Mouse (Mus musculus): ENCODE results near the gene Galr2. TPM values are rescaled to one million over a fixed set of nuclear protein-coding genes. Genes with fewer than 3 reads are reported as not detected.

The Galr2 gene
- total RNA-seq, 2 experiments from 2014 or later: not detected

- intact Hi-C loops (cut with DNase I): no loop called here
- DNase-seq: no peak
Observed at GRCm38 (mm10) chr11:116305423-116305822, 24.7 kb downstream of the Galr2 start.

GRCm38 (mm10) chr11:116306126-116306982 is 25.6 kb downstream of the Galr2 start:
- DNase-seq: peak; percentile 92
- intact Hi-C loops (cut with DNase I): loop anchor here (2.0 kb wide), 1 partner anchor 32 kb away; the partner anchor contains the start of gene Srp68

- intact Hi-C loops (cut with DNase I): loop anchor here (2.0 kb wide), 1 partner anchor 32 kb away; the partner anchor contains the start of gene Srp68
- no peak for DNase-seq
Observed at GRCm38 (mm10) chr11:116307019-116307725, 26.4 kb downstream of the Galr2 start, which contains the start of gene Exoc7. Gene Exoc7, minus strand, starts transcription at chr11:116307233.

GRCm38 (mm10) chr11:116307762-116308531 is 27.2 kb downstream of the Galr2 start:
- intact Hi-C loops (cut with DNase I): loop anchor here (2.0 kb wide), 1 partner anchor 33 kb away; the partner anchor contains the start of gene Srp68
- no peak for DNase-seq

- intact Hi-C loops (cut with DNase I): no loop called here
Observed at GRCm38 (mm10) chr11:116309601-116310000, 28.9 kb downstream of the Galr2 start.

GRCm38 (mm10) chr11:116311169-116311568 is 30.4 kb downstream of the Galr2 start:
- no peak for DNase-seq
- intact Hi-C loops (cut with DNase I): no loop called here

More at GRCm38 (mm10) chr11:116309601-116310000, 28.9 kb downstream of the Galr2 start:
- DNase-seq: no peak

- no peak for DNase-seq
- intact Hi-C loops (cut with DNase I): no loop called here
Observed at GRCm38 (mm10) chr11:116312359-116312758, 31.6 kb downstream of the Galr2 start.

GRCm38 (mm10) chr11:116318719-116319659 is 38.2 kb downstream of the Galr2 start:
- intact Hi-C loops (cut with DNase I): loop anchor here (1.0 kb wide), 3 partner anchors 49 to 145 kb away; no protein-coding TSS in a partner anchor
- DNase-seq: peak; percentile 93 to 97

GRCm38 (mm10) chr11:116326963-116327603 is 46.3 kb downstream of the Galr2 start:
- intact Hi-C loops (cut with DNase I): no loop called here
- no peak for DNase-seq

- intact Hi-C loops (cut with DNase I): loop anchor here (5.0 kb wide), 1 partner anchor 208 kb away; no protein-coding TSS in a partner anchor
- DNase-seq: no peak
Observed at GRCm38 (mm10) chr11:116329314-116330210, 48.8 kb downstream of the Galr2 start.

GRCm38 (mm10) chr11:116330211-116330518 is 49.4 kb downstream of the Galr2 start:
- intact Hi-C loops (cut with DNase I): loop anchor here (5.0 kb wide), 1 partner anchor 207 kb away; no protein-coding TSS in a partner anchor
- no peak for DNase-seq

GRCm38 (mm10) chr11:116332232-116332982 is 51.7 kb downstream of the Galr2 start:
- no peak for DNase-seq
- intact Hi-C loops (cut with DNase I): loop anchor here (5.0 kb wide), 1 partner anchor 205 kb away; no protein-coding TSS in a partner anchor

- intact Hi-C loops (cut with DNase I): loop anchor here (5.0 kb wide), 1 partner anchor 204 kb away; no protein-coding TSS in a partner anchor
Observed at GRCm38 (mm10) chr11:116332983-116333270, 52.2 kb downstream of the Galr2 start.

More at GRCm38 (mm10) chr11:116332983-116333270, 52.2 kb downstream of the Galr2 start:
- no peak for DNase-seq

Data from heart, postnatal 36 days (tissue).